Mouse (Mus musculus): ENCODE measurements at regions not wholly inside any gene's neighbourhood (a gene's known extent, or its start where the extent isn't known, plus 50 kb on each side); places are given as distances from the start of the nearest gene placed in this dataset.

GRCm38 (mm10) chr2:48398504-48398903 lies 415.4 kb upstream of the Acvr2a start:
- no peaks in the 10 kb centered on the region for H3K9me3 ChIP-seq (replicated peaks; ENCODE audit: control insufficient read depth, low read length, poor library complexity, severe bottlenecking)
- H3K27ac ChIP-seq (ENCODE audit: low read length), result no peak overlapping the region
- H3K4me3 ChIP-seq (ENCODE audit: low read depth, low read length), result no peak overlapping the region
- no peaks in the 10 kb centered on the region for H3K36me3 ChIP-seq (ENCODE audit: control insufficient read depth, insufficient read depth, low read length)
- no peaks in the 10 kb centered on the region for H3K27me3 ChIP-seq (ENCODE audit: control insufficient read depth, insufficient read depth, low read depth, low read length)
- no peak for ATAC-seq
- no peak overlapping the region for H3K4me2 ChIP-seq (ENCODE audit: low read length)
- WGBS, result 84% methylated on average over 1 of the region's 1 CpGs
- no peak overlapping the region for H3K9ac ChIP-seq (ENCODE audit: low read depth, low read length)
- no peaks in the 10 kb centered on the region for H3K4me1 ChIP-seq (ENCODE audit: control insufficient read depth, insufficient read depth, low read length)

DNA sequence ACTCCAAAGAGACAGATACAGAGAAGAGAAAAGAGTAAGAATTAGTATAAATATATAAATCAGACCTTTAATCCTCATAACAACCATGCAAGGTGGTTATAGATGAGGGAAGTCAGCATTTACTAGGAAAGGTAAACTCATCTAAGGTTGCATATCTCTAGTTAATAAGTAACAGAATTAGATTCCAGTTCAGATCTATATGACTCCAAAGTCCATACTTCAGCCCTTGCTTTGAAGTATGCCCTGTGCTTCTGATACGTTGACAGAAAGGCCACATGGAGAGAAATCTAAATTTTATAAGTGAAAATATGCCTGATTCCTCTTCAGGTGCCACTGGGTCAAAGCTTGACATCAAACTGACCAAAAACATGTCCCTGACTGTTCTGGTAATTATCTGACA lies 414.7 kb upstream of the Acvr2a start:
- H3K27ac ChIP-seq (ENCODE audit: low read length), result no peak overlapping the region
- no peaks in the 10 kb centered on the region for H3K4me1 ChIP-seq (ENCODE audit: control insufficient read depth, insufficient read depth, low read length)
- no peak overlapping the region for H3K4me3 ChIP-seq (ENCODE audit: low read depth, low read length)
- H3K27me3 ChIP-seq (ENCODE audit: control insufficient read depth, insufficient read depth, low read depth, low read length), result no peaks in the 10 kb centered on the region
- no peak overlapping the region for H3K9ac ChIP-seq (ENCODE audit: low read depth, low read length)
- ATAC-seq, result no peak
- 82% methylated on average over 1 of the region's 1 CpGs for WGBS
- no peaks in the 10 kb centered on the region for H3K36me3 ChIP-seq (ENCODE audit: control insufficient read depth, insufficient read depth, low read length)
- H3K9me3 ChIP-seq (replicated peaks; ENCODE audit: control insufficient read depth, low read length, poor library complexity, severe bottlenecking), result no peaks in the 10 kb centered on the region
- H3K4me2 ChIP-seq (ENCODE audit: low read length), result no peak overlapping the region

DNA sequence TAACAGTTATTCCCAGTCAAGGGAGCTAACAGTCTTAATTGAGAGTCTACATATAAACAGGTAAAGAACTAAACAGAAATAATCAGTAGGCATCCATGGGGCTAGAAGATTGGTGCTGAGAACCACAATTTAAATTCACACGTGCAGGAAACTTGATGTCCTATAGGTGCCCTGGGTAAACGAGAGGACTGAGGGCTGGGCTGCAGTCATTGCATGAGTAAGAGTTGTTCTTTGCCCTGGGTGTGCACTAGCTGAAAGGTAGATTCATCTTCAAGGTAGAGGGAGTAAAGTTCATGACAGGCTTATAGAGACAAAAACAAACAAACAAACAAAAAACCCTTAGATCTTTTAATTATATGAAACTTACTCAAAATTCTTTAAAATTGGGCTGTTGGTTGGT lies 411.1 kb upstream of the Acvr2a start:
- no peak overlapping the region for H3K4me3 ChIP-seq (ENCODE audit: low read depth, low read length)
- no peak for ATAC-seq
- no peak overlapping the region for H3K4me2 ChIP-seq (ENCODE audit: low read length)
- no peaks in the 10 kb centered on the region for H3K27me3 ChIP-seq (ENCODE audit: control insufficient read depth, insufficient read depth, low read depth, low read length)
- 76% methylated on average over 2 of the region's 2 CpGs for WGBS
- no peak overlapping the region for H3K27ac ChIP-seq (ENCODE audit: low read length)
- H3K4me1 ChIP-seq (ENCODE audit: control insufficient read depth, insufficient read depth, low read length), result no peaks in the 10 kb centered on the region
- no peaks in the 10 kb centered on the region for H3K9me3 ChIP-seq (replicated peaks; ENCODE audit: control insufficient read depth, low read length, poor library complexity, severe bottlenecking)
- no peaks in the 10 kb centered on the region for H3K36me3 ChIP-seq (ENCODE audit: control insufficient read depth, insufficient read depth, low read length)
- H3K9ac ChIP-seq (ENCODE audit: low read depth, low read length), result no peak overlapping the region

GRCm38 (mm10) chr2:48404460-48404859 lies 409.4 kb upstream of the Acvr2a start:
- ATAC-seq, result no peak
- Histone ChIP-seq H3K27ac (ENCODE audit: low read length) (no peak overlapping the region), H3K27me3 (ENCODE audit: control insufficient read depth, insufficient read depth, low read depth, low read length) (no peaks in the 10 kb centered on the region), H3K4me3 (ENCODE audit: low read depth, low read length) (no peak overlapping the region), H3K36me3 (ENCODE audit: control insufficient read depth, insufficient read depth, low read length) (no peaks in the 10 kb centered on the region), H3K9ac (ENCODE audit: low read depth, low read length) (no peak overlapping the region), H3K4me1 (ENCODE audit: control insufficient read depth, insufficient read depth, low read length) (no peaks in the 10 kb centered on the region), H3K4me2 (ENCODE audit: low read length) (no peak overlapping the region), H3K9me3 (replicated peaks; ENCODE audit: control insufficient read depth, low read length, poor library complexity, severe bottlenecking) (no peaks in the 10 kb centered on the region)
- 55% methylated on average over 3 of the region's 3 CpGs for WGBS

DNA sequence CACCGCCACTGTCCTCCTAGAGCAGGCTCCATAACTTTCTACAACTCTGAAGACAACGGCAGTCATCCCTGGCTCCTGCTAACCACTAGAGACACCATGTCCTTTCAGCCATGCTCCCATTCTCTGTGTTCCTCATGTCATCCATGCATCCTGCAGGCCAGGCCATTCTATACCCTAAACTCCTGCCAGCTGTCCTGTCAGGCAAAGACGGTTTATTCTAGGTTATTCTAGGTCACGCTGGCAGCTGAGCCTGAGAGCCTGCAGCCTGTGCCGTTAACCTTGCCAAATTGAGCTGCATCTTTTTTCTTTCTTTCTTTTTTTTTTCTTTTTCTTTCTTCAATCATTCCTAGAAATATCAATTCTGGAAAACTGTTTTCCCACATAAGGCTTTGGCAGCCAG lies 406.0 kb upstream of the Acvr2a start:
- no peaks in the 10 kb centered on the region for H3K36me3 ChIP-seq (ENCODE audit: control insufficient read depth, insufficient read depth, low read length)
- H3K4me1 ChIP-seq (ENCODE audit: control insufficient read depth, insufficient read depth, low read length), result no peaks in the 10 kb centered on the region
- H3K27ac ChIP-seq (ENCODE audit: low read length), result no peak overlapping the region
- no peaks in the 10 kb centered on the region for H3K9me3 ChIP-seq (replicated peaks; ENCODE audit: control insufficient read depth, low read length, poor library complexity, severe bottlenecking)
- no peak for ATAC-seq
- no peak overlapping the region for H3K4me3 ChIP-seq (ENCODE audit: low read depth, low read length)
- H3K27me3 ChIP-seq (ENCODE audit: control insufficient read depth, insufficient read depth, low read depth, low read length), result no peaks in the 10 kb centered on the region
- H3K9ac ChIP-seq (ENCODE audit: low read depth, low read length), result no peak overlapping the region
- no peak overlapping the region for H3K4me2 ChIP-seq (ENCODE audit: low read length)
- WGBS, result 91% methylated on average over 5 of the region's 5 CpGs

- Histone ChIP-seq H3K27ac (ENCODE audit: low read length) (no peak overlapping the region), H3K4me1 (ENCODE audit: control insufficient read depth, insufficient read depth, low read length) (no peaks in the 10 kb centered on the region), H3K9me3 (replicated peaks; ENCODE audit: control insufficient read depth, low read length, poor library complexity, severe bottlenecking) (no peaks in the 10 kb centered on the region), H3K9ac (ENCODE audit: low read depth, low read length) (no peak overlapping the region), H3K36me3 (ENCODE audit: control insufficient read depth, insufficient read depth, low read length) (no peaks in the 10 kb centered on the region), H3K4me2 (ENCODE audit: low read length) (no peak overlapping the region), H3K4me3 (ENCODE audit: low read depth, low read length) (no peak overlapping the region), H3K27me3 (ENCODE audit: control insufficient read depth, insufficient read depth, low read depth, low read length) (no peaks in the 10 kb centered on the region)
- WGBS, result 86% methylated on average over 4 of the region's 4 CpGs
- ATAC-seq, result no peak
Measured at GRCm38 (mm10) chr2:48409876-48410275, 404.0 kb upstream of the Acvr2a start.

DNA sequence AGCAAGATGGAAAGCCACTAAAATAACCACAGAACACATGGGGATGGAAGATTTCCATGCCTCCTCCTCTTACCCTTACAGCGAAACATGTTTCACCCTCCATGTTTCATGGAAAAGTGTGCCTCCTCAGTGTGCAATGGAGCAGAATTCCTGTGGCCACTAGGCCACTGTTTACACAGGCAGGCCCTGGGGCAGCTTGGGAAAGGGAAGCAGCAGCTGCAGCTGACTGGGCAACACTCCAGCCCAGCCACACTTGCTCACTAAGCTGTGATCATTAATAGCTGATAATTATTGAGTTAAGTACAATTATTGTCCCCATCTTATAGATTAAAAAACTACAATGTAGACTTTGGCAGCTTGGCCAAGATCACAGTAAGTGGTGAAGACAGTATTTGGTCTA lies 402.5 kb upstream of the Acvr2a start:
- no peaks in the 10 kb centered on the region for H3K9me3 ChIP-seq (replicated peaks; ENCODE audit: control insufficient read depth, low read length, poor library complexity, severe bottlenecking)
- ATAC-seq, result no peak
- no peak overlapping the region for H3K27ac ChIP-seq (ENCODE audit: low read length)
- no peak overlapping the region for H3K9ac ChIP-seq (ENCODE audit: low read depth, low read length)
- H3K36me3 ChIP-seq (ENCODE audit: control insufficient read depth, insufficient read depth, low read length), result no peaks in the 10 kb centered on the region
- H3K4me2 ChIP-seq (ENCODE audit: low read length), result no peak overlapping the region
- H3K4me3 ChIP-seq (ENCODE audit: low read depth, low read length), result no peak overlapping the region
- 100% methylated on average over 1 of the region's 1 CpGs for WGBS
- no peaks in the 10 kb centered on the region for H3K4me1 ChIP-seq (ENCODE audit: control insufficient read depth, insufficient read depth, low read length)
- H3K27me3 ChIP-seq (ENCODE audit: control insufficient read depth, insufficient read depth, low read depth, low read length), result no peaks in the 10 kb centered on the region

DNA sequence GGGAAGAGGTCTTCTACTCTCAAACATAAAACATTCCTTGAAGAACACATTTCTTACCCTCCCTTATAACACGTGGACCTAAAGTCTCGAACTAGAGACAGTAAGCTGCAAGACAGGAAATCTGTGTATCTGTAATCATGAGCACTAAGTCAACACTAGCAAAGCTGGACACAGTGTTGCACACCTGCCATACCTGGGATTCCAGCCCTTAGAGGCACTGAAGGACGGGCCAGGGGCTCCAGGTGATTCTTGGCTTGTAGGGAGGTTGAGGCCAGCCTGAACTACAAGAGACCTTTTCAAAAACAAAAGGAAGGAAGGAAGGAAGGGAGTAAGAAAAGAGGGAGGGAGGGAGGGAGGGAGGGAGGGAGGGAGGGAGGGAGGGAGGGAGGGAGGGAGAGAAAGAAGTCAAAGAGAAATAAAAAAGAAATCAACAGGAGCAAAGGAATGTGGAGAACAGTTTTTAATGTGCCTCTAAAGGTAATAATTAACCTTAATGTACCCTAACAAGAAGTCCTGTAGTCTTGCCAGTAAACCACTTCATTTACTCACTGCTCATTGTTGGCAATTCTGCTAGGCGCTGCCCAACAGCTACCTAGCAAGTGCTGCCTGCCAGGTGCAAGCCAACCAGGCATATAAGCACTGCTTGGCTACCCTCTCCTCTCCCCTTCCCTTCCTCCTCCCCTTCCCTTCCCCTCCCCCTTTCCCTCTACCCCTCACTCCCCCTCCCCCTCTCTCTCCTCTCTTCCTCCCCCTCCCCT lies 401.0 kb upstream of the Acvr2a start:
- no peaks in the 10 kb centered on the region for H3K27me3 ChIP-seq (ENCODE audit: control insufficient read depth, insufficient read depth, low read depth, low read length)
- H3K9ac ChIP-seq (ENCODE audit: low read depth, low read length), result no peak overlapping the region
- H3K4me2 ChIP-seq (ENCODE audit: low read length), result no peak overlapping the region
- WGBS, result 88% methylated on average over 4 of the region's 4 CpGs
- no peaks in the 10 kb centered on the region for H3K4me1 ChIP-seq (ENCODE audit: control insufficient read depth, insufficient read depth, low read length)
- no peak overlapping the region for H3K27ac ChIP-seq (ENCODE audit: low read length)
- no peak overlapping the region for H3K4me3 ChIP-seq (ENCODE audit: low read depth, low read length)
- no peaks in the 10 kb centered on the region for H3K9me3 ChIP-seq (replicated peaks; ENCODE audit: control insufficient read depth, low read length, poor library complexity, severe bottlenecking)
- ATAC-seq, result no peak
- H3K36me3 ChIP-seq (ENCODE audit: control insufficient read depth, insufficient read depth, low read length), result no peaks in the 10 kb centered on the region

- WGBS, result 39% methylated on average over 10 of the region's 10 CpGs
- H3K36me3 ChIP-seq (ENCODE audit: control insufficient read depth, insufficient read depth, low read length), result no peaks in the 10 kb centered on the region
- no peaks in the 10 kb centered on the region for H3K27me3 ChIP-seq (ENCODE audit: control insufficient read depth, insufficient read depth, low read depth, low read length)
- no peaks in the 10 kb centered on the region for H3K4me1 ChIP-seq (ENCODE audit: control insufficient read depth, insufficient read depth, low read length)
- ATAC-seq, result no peak
- no peaks in the 10 kb centered on the region for H3K9me3 ChIP-seq (replicated peaks; ENCODE audit: control insufficient read depth, low read length, poor library complexity, severe bottlenecking)
- no peak overlapping the region for H3K4me2 ChIP-seq (ENCODE audit: low read length)
- no peak overlapping the region for H3K9ac ChIP-seq (ENCODE audit: low read depth, low read length)
- no peak overlapping the region for H3K27ac ChIP-seq (ENCODE audit: low read length)
- no peak overlapping the region for H3K4me3 ChIP-seq (ENCODE audit: low read depth, low read length)
Measured at GRCm38 (mm10) chr2:48414596-48415481, 399.1 kb upstream of the Acvr2a start.

Measured in midbrain, embryonic 16.5 days (tissue).